Mouse (Mus musculus): ENCODE measurements around the gene Rhot2.

Gene Rhot2

GRCm38 (mm10) chr17:25842509-25842908 lies 2.1 kb downstream of the Rhot2 start:
- DNase-seq (ENCODE audit: low read depth, low spot score), result no peak

GRCm38 (mm10) chr17:25841117-25841880 lies 3.4 kb downstream of the Rhot2 start, which contains the start of gene Gm20683:
TSS of gene Gm20683 (minus strand) at chr17:25841763.
- no peak for DNase-seq (ENCODE audit: low read depth, low spot score)

GRCm38 (mm10) chr17:25840519-25840918 lies 4.1 kb downstream of the Rhot2 start:
- DNase-seq (ENCODE audit: low read depth, low spot score), result no peak

DNA sequence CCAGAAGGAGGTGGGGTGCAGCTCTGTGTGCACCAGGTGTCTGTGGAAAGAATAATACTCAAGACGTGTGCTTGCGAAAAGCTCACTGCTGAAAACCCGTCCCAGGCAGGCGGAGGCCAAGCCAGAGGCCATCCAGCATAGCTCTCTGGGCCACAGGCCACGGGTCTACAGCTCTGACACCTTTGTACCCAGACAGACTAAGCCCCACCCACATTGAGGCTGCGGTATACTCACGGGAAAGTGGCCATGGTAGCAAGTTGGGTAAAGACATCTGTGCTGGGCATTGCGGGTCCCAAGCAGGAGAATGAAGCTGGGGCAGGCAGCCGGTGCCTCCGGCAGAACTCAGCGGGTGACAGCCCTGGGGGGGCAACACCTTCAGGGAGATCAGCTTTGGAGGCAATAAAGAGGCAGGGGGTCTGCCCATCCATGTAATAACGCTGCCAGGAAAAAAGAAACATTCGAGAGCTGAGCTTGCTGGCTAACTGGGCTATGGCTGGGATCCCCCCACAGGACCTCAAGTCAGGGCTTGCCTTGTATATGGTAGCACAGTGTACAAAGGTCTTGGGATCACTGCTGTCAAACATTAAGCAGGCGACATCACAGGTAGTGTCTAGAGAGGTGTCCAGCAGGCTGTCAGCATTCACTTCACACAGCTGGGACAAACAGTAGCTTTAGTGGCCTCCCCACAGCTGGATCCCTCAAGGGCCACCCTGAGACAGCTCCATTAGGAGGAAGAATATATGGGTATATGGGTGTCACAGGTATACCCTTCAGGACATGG lies 5.0 kb downstream of the Rhot2 start:
- no peak for DNase-seq (ENCODE audit: low read depth, low spot score)

- DNase-seq (ENCODE audit: low read depth, low spot score), result no peak
Observed at GRCm38 (mm10) chr17:25838904-25839303, 5.7 kb downstream of the Rhot2 start.

DNA sequence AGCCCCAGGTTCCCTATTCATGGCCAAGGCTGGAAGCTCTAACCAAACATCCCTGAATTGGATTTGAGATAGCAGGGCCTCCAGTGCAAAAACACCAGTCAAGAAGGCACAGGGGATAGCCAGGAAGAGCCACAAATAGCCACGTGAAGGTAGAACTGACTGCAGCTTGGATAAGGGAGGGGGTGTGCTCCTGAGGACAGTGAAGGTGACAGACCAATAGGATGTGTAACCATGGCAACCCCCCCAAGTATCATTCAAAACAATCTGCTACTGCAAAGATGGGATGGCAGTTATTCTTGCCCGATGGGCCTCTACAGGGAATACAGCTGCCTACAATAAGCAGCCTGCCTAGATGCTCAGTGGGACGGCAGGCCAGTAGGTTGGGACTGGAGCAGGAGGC lies 7.1 kb downstream of the Rhot2 start:
- DNase-seq (ENCODE audit: low read depth, low spot score), result no peak

- no peak for DNase-seq (ENCODE audit: low read depth, low spot score)
Observed at GRCm38 (mm10) chr17:25837076-25837410, 7.6 kb downstream of the Rhot2 start, which contains the start of gene Rhbdl1. TSS of gene Rhbdl1 (minus strand) at chr17:25837295.

GRCm38 (mm10) chr17:25836397-25837075 lies 8.1 kb downstream of the Rhot2 start:
- no peak for DNase-seq (ENCODE audit: low read depth, low spot score)

GRCm38 (mm10) chr17:25835816-25836215 lies 8.8 kb downstream of the Rhot2 start:
- DNase-seq (ENCODE audit: low read depth, low spot score), result no peak

DNA sequence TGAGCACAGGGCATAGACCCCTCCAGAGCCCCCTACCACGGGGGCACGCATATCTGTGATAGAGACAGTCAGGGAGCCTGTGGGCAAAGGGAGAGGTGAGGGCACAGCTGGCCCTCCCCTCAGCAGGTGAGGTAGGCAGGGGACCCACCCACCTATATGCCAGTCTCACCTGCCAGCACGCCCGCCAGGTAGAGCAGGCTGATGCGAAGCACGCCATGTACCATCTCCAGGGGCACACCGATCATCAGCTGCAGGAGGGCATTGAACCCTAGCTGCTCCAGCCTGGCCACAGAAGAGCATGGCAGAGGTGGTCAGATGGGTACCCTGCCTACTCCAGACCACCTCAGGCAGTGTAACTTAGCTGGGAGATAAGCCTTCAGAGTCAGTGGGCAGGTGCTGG lies 9.3 kb downstream of the Rhot2 start:
- DNase-seq (ENCODE audit: low read depth, low spot score), result no peak

- no peak for DNase-seq (ENCODE audit: low read depth, low spot score)
Observed at GRCm38 (mm10) chr17:25834595-25835222, 9.9 kb downstream of the Rhot2 start.

DNA sequence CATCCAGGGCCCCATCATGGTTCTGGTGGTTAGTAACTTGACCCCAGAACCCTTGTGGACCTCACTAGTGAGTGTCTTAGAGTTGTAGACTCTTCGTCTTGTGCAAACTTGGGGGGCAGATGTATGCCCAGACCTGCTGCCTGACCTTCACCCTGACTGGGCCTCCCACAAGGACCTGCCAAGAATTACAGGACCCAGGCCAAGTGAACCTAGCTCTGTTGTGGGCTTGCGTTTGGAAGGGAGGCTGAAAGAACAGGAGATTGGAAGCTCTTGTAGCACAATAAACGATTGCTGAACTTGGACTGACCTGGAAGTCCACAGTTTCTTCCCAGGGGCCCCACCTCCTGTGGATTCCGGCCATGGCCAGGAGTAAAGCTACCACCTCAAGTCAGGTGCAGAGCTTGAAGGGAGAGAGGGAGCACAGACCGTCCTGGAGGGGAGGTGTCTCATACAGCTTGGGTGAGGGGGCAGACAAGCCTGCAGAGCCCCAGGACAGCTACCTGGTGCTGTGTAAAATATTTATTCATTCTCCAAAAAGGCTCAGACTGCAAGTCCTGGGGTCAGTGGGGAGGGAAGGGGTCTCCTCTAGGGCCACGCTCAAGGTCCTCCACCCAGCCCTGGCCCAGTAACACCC lies 10.6 kb downstream of the Rhot2 start:
- no peak for DNase-seq (ENCODE audit: low read depth, low spot score)

DNA sequence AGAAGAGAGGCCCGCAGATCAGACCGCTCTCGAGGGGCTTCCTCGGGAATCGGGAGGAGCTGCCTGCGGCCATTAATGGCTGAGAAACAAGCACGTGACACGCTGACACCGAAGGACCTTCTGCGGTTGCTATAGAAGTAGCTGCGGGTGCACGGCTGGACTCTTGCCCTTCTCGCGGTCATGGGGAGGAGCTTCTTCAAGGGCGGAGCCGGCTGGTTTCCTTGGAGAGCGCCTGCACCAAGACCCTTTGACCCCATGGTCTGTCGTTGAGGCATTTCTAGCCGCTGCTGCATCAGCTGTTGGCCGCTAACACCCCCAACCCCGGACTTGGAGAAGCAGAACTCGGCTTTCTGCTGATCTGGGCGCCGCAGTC lies 11.4 kb downstream of the Rhot2 start, which contains the start of gene Stub1:
Gene Stub1, minus strand, starts transcription at position 114 of the 373 bp plus-strand sequence.
- peak; percentile 83 for DNase-seq (ENCODE audit: low read depth, low spot score)

DNA sequence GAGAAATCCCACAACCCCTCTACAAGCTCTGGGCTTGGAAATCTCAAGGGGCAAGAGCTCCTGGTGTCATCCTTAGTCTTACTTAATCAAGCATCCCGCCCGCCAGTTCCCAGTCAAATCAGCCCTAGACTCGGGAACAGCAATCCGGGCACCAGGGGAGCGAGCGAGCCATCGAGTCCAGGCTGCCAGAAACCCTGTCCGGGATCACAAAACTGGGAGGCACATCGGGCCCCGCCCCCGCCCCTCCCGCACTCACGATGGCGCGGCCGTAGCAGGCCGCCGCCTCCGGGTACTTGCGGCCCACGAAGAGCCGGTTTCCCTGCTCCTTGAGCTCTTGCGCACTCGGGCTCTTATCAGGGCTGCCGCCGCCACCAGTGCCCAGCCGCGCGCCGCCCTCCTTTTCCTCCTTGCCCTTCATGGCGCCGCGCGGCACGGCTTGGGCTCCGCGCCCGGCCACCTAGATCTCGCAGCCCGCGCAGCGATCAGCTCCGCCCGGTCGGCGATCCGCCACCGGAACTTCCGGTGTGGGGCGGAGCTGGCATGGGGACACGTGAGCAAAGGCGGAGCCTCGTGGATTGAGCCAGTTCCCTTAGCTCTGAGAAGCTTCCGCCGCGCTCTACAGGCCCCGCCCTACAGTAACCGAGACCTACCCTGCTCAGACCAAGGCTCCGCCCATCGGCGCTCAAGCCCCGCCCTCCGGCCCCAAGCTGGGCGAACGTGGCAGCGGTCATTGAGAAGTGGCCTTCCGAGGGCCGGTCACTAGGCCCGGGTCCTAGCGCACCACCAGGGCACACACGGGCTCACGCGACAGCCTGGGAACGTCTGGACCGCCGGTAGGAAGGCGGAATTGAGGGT lies 12.0 kb downstream of the Rhot2 start:
- peak; percentile 99 for DNase-seq (ENCODE audit: low read depth, low spot score)

DNA sequence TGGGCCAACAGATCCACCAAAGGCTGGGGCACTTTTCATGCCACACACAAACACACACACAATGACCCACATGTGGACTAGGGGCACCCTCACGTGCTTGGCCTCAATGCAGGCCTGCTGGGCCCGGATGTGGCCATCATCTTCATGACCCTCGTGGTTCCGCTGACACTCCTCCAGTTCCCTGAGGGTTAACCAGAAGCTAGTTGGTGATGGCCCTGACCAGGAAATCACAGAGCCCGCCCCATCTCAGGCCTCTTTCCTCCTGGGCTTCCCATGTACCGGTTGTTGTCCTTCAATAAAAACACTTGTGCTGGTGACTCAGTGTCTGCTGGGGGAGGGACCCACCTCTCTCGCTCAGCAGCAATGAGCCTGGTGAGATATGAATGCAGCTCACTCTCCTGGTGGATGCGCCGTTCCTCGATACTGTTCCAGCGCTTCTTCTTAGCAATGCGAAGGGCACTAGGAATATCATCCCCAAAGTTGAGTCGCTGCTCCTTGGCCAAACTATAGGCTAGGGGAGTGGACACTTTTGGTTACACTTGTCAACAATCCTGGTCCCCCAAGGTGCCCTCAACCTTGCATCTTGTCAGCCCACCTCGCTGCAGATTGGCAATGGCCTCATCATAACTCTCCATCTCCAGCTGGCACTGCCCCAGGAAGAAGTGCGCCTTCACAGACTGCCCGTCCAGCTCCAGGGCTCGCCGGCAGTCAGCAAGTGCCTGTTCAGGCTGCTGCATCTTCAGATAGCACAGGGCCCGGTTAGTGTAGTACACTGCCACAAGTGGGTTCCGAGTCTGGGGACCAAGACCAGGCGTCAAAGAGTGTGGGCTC lies 13.0 kb downstream of the Rhot2 start:
- no peak for DNase-seq (ENCODE audit: low read depth, low spot score)

DNA sequence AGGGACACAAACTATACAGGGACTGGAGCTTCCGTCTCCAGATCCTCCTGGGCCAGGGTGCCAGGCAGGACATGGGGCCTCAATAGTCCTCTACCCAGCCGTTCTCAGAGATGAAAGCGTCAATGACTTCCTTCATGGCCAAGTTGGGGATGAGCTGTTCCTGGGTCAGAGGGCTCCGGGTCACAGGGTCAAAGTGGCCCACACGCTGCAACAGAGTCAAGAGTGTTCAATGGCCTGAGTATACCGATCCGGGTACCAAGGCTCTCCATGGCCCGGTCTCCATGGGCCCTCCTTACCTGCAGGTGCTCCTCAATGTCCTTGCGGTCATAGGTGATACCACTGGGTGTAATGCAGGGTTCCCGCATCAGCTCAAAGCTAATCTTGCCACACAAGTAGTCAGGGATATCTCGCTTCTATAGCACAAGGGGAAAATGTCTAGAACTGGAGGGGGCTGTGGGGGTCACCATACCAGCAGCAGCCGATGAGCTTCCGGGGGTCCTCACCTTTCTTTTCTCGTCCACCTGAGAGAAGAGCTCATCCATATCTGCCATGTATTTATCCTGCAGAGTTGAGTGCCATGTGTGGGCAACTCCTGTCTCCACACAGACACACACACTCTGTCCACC lies 13.7 kb downstream of the Rhot2 start:
- DNase-seq (ENCODE audit: low read depth, low spot score), result no peak

- no peak for DNase-seq (ENCODE audit: low read depth, low spot score)
Observed at GRCm38 (mm10) chr17:25830200-25830753, 14.4 kb downstream of the Rhot2 start.

- no peak for DNase-seq (ENCODE audit: low read depth, low spot score)
Observed at GRCm38 (mm10) chr17:25829558-25830017, 15.1 kb downstream of the Rhot2 start.

Measured in A20 (cell line).